Mouse (Mus musculus) naive thymus-derived CD4-positive, alpha-beta T cell, adult 2 months (primary cell): ENCODE measurements around the gene Slc7a14.

Experiments used
- DNase-seq: peaks from one replicate; pipeline ENCODE4 v3.0.0-alpha.2; 2011; ENCODE audit warnings: low read depth

Gene Slc7a14

GRCm38 (mm10) chr3:31261418-31262014, 48.7 kb downstream of the Slc7a14 start:
- no peak for DNase-seq

GRCm38 (mm10) chr3:31260964-31261346, 49.2 kb downstream of the Slc7a14 start:
- no peak for DNase-seq

GRCm38 (mm10) chr3:31260329-31260963, 49.7 kb downstream of the Slc7a14 start:
- no peak for DNase-seq

- no peak for DNase-seq
Observed at GRCm38 (mm10) chr3:31259553-31260255, 50.5 kb downstream of the Slc7a14 start.

- no peak for DNase-seq
Observed at GRCm38 (mm10) chr3:31254427-31254826, 55.8 kb downstream of the Slc7a14 start.

- no peak for DNase-seq
Observed at GRCm38 (mm10) chr3:31253862-31254261, 56.3 kb downstream of the Slc7a14 start.

GRCm38 (mm10) chr3:31252566-31252965, 57.6 kb downstream of the Slc7a14 start:
- DNase-seq: no peak

GRCm38 (mm10) chr3:31243478-31243877, 66.7 kb downstream of the Slc7a14 start:
- DNase-seq: no peak

- DNase-seq: no peak
Observed at GRCm38 (mm10) chr3:31240840-31241239, 69.3 kb downstream of the Slc7a14 start.

GRCm38 (mm10) chr3:31239645-31240044, 70.5 kb downstream of the Slc7a14 start:
- DNase-seq: no peak

GRCm38 (mm10) chr3:31237936-31238335, 72.2 kb downstream of the Slc7a14 start:
- no peak for DNase-seq

GRCm38 (mm10) chr3:31236146-31236545, 74.0 kb downstream of the Slc7a14 start:
- DNase-seq: no peak

- no peak for DNase-seq
Observed at GRCm38 (mm10) chr3:31234356-31234755, 75.8 kb downstream of the Slc7a14 start.

GRCm38 (mm10) chr3:31233746-31234312, 76.3 kb downstream of the Slc7a14 start:
- DNase-seq: no peak

- DNase-seq: no peak
Observed at GRCm38 (mm10) chr3:31229281-31229680, 80.9 kb downstream of the Slc7a14 start.

GRCm38 (mm10) chr3:31228487-31228886, 81.7 kb downstream of the Slc7a14 start:
- no peak for DNase-seq

GRCm38 (mm10) chr3:31223551-31223950, 86.6 kb downstream of the Slc7a14 start:
- no peak for DNase-seq

GRCm38 (mm10) chr3:31220040-31220439, 90.1 kb downstream of the Slc7a14 start:
- DNase-seq: no peak

GRCm38 (mm10) chr3:31219483-31219882, 90.7 kb downstream of the Slc7a14 start:
- DNase-seq: no peak

GRCm38 (mm10) chr3:31217523-31217922, 92.7 kb downstream of the Slc7a14 start:
- no peak for DNase-seq

- no peak for DNase-seq
Observed at GRCm38 (mm10) chr3:31213802-31214201, 96.4 kb downstream of the Slc7a14 start.

GRCm38 (mm10) chr3:31212205-31213038, 97.8 kb downstream of the Slc7a14 start:
- no peak for DNase-seq
